Mouse (Mus musculus) kidney, adult 2 months (tissue): ENCODE results near the gene Osbpl2. TPM values are rescaled to one million over a fixed set of nuclear protein-coding genes. Genes with fewer than 3 reads are reported as not detected.

Experiments used
- DNase-seq: peaks from one replicate; pipeline ENCODE4 v3.0.0; 2021
- H3K27ac ChIP-seq: fragments of 200-500 bp; 2 replicates; pipeline ENCODE4 v1.5.1; 2012; ENCODE audit warnings: low read depth, low read length, control low read depth, inconsistent platforms; ENCODE audit not compliant: insufficient read depth
- H3K27me3 ChIP-seq: fragments of 200-500 bp; replicated peaks from 2 replicates; pipeline ENCODE4 v1.6.1; 2012; ENCODE audit warnings: mild to moderate bottlenecking, moderate library complexity, low read length, inconsistent platforms; ENCODE audit not compliant: control insufficient read depth, insufficient read depth
- H3K36me3 ChIP-seq: fragments of 200-500 bp; 2 replicates; pipeline ENCODE4 v1.6.1; 2012; ENCODE audit warnings: mild to moderate bottlenecking, moderate library complexity, low read length, inconsistent platforms; ENCODE audit not compliant: control insufficient read depth, insufficient read depth
- H3K4me1 ChIP-seq: fragments of 200-500 bp; 2 replicates; pipeline ENCODE4 v1.6.1; 2011; ENCODE audit warnings: low read length; ENCODE audit not compliant: control insufficient read depth, insufficient read depth
- H3K4me3 ChIP-seq: fragments of 200-500 bp; 2 replicates; pipeline ENCODE4 v1.5.1; 2011; ENCODE audit warnings: mild to moderate bottlenecking, low read depth, low read length, control low read depth; ENCODE audit not compliant: insufficient read depth
- CTCF ChIP-seq: fragments of 200-500 bp; conservative IDR thresholded peaks from 2 replicates; pipeline ENCODE4 v1.5.1; 2011; ENCODE audit warnings: low read depth, mild to moderate bottlenecking, control low read depth, low read length, moderate library complexity, mixed read lengths; ENCODE audit not compliant: insufficient read depth, insufficient read length
- POLR2A ChIP-seq: fragments of 200-500 bp; IDR thresholded peaks from one replicate; pipeline ENCODE4 v1.6.1; 2011; ENCODE audit warnings: low read depth, low read length, control low read depth
- WGBS: fragments of 180-500 bp; shearing (Covaris S2); methylation state at CpG from one replicate; pipeline ENCODE4 v1.1.7; 2018; 5-methylcytosine and 5-hydroxymethylcytosine counted together
- polyA plus RNA-seq: library from polyadenylated mRNA; depleted of rRNA; stranded (reverse); fragments of >200 nt; gene quantifications from 2 replicates; pipeline ENCODE4 v1.2.3, GENCODE M21; 2012

Osbpl2 gene
- polyA plus RNA-seq, 1 experiment = 30.3 TPM

DNA sequence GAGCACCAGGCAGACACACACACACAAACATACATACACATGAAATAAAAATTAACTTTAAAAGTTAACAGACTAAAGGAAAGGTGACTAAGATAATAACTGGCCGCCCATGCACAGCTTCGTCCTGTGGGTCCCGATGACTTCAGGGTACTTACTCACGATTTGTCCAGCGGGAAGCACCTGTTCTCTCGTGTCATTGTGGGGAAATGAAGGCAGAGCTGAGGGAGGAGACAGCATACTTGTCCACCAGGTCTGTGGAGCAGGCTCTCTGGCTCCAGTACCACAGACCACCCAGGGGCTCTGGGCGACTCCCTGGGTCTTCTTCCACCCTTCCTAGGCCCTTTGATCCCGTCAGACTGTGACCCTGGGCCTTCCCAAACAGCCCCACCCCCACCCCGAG is 82.2 kb downstream of the Osbpl2 start:
- no peak for TF ChIP-seq CTCF
- no peak for TF ChIP-seq POLR2A
- Histone ChIP-seq H3K4me1 (no peaks in the 10 kb centered on the region), H3K27ac (no peak overlapping the region), H3K27me3 (no peaks in the 10 kb centered on the region), H3K4me3 (no peak overlapping the region), H3K36me3 (no peaks in the 10 kb centered on the region)
- WGBS = 66% methylated on average over 9 of the region's 9 CpGs
- DNase-seq = no peak

DNA sequence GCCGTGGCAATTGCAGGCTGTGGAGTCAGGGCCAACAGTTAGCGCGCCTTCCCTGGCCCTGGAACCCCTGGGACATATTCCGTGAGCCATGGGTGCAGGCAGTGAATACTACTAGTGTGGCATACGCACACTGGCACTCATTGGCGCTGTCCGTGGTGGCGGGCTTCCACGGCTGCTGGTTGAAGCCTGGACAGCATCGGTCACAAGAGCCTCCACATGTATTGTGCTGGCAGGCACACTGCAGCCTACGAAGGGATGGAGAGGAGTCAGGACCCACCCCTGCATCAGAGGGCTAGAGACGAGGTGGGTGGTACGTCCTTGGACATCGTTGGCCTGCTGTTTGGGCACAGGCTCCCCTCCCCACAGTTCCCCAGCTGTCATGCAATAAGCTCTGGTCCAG is 83.2 kb downstream of the Osbpl2 start:
- no peak overlapping the region for H3K27ac ChIP-seq
- no peak for TF ChIP-seq POLR2A
- TF ChIP-seq CTCF = no peak
- no peak overlapping the region for H3K4me3 ChIP-seq
- no peak for DNase-seq
- no peaks in the 10 kb centered on the region for H3K36me3 ChIP-seq
- 92% methylated on average over 14 of the region's 14 CpGs for WGBS
- no peaks in the 10 kb centered on the region for H3K4me1 ChIP-seq
- H3K27me3 ChIP-seq = no peaks in the 10 kb centered on the region

DNA sequence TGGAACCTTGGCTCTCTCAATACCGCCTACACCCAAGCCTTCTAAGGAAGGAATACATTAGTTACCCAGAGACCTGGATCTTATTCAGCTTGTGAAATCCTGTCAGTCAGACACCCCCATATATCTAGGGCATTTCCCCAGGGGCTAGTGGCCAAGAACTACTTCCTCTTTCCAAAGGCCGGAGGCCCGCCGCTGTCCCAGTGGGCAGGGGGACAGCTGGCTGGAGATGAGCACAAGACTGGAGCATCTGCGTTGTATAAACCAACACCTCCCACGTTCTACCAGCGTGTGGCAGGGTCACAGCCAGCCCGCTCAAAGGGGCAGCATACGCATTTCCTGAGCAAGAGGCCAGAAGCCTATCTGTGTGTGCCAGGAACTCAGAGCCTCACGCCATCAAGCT is 83.7 kb downstream of the Osbpl2 start:
- Histone ChIP-seq H3K36me3 (no peaks in the 10 kb centered on the region), H3K27ac (no peak overlapping the region)

DNA sequence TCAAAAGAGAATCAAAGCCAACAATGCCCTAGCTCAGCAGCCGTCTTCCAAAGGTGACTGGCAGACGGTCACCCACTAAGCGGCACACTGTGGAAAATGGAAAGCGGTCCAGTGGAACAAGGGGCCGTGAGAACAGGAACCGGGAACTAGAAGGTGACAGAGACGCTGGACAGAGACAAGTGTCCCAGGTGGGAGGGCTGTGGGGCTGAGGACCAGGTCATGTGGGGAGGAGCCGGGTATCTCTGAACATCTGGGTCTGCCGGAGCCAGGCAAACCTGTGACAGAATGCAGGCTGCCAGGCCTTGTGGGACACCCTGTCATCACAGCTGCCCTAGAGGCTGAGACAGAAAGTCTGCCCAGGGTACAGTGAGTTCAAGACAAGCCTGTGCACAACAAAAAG is 85.4 kb downstream of the Osbpl2 start:
- Histone ChIP-seq H3K4me1 (peaks cover 4% of the 10 kb centered on the region; the same call in 1 of the 2 replicates), H3K36me3 (no peaks in the 10 kb centered on the region), H3K4me3 (no peak overlapping the region), H3K27ac (no peak overlapping the region), H3K27me3 (no peaks in the 10 kb centered on the region)
- no peak for TF ChIP-seq POLR2A
- TF ChIP-seq CTCF = no peak
- no peak for DNase-seq
- 77% methylated on average over 9 of the region's 9 CpGs for WGBS

More for the DNA sequence above, 83.7 kb downstream of the Osbpl2 start:
- TF ChIP-seq POLR2A (no peak), CTCF (no peak)
- H3K27me3 ChIP-seq = no peaks in the 10 kb centered on the region
- DNase-seq = no peak
- no peaks in the 10 kb centered on the region for H3K4me1 ChIP-seq
- H3K4me3 ChIP-seq = no peak overlapping the region
- WGBS = 68% methylated on average over 10 of the region's 10 CpGs

DNA sequence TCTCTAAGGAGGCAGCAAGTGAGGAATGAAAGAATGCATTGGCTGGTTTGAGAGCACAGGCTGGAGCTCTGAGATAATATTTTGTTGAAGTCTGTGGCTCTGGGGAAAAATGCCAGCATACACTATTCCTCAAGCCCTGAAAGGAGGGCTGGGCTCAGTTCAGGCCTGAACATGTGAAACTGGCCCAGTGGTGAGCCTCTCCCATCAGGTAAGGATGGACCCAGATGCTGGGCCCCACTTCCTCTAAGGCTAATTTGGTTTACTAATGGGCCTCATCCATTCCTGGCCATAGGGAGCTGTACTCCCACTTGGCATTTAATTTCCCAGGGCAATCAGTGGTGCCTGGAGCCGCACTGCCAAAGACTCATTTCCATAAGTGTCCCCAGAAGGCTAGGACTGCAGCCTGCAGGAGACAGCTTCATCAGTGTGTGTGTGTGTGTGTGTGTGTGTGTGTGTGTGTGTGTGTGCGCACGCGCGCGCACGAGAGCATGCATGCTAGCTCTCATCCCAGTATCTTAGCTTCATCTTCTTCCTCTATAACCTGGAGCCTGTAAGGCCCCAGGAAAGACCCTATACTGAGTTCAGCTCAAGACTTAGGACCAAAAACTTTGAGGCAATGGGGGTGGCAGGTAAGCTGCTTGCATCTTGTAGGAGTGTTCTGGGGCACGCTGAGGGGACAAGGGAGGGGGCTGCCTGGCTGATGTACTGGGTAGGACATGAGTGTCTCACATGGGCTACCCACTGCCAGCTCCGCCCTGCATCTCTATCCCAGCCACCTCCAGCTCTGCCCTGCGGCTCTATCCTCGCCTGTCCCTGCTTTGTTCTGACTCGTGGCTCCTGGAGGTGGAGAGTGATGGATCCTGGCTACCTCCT is 86.2 kb downstream of the Osbpl2 start:
- Histone ChIP-seq H3K27me3 (no peaks in the 10 kb centered on the region), H3K36me3 (no peaks in the 10 kb centered on the region), H3K4me3 (no peak overlapping the region), H3K4me1 (peaks cover 4% of the 10 kb centered on the region; the same call in 1 of the 2 replicates), H3K27ac (no peak overlapping the region)
- 88% methylated on average over 12 of the region's 12 CpGs for WGBS
- TF ChIP-seq CTCF (no peak), POLR2A (no peak)
- DNase-seq = no peak

DNA sequence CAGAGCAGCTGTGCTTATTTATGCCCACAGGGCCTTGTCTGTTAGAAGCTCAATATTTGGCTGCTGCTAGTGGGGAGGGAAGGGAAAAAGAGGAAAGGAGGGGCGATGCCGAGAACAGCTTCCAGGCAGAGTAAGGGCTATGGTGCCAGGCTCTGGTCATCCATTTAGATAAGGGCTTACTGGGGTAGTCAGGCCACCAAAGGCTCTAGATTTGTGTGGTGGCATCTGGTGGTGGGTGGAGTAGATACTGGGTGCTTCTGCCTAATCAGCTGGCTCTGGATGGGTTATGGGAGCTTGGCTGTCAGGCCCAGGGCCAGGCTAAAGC is 86.8 kb downstream of the Osbpl2 start:
- no peak for DNase-seq
- no peaks in the 10 kb centered on the region for H3K36me3 ChIP-seq
- peaks cover 4% of the 10 kb centered on the region; the same call in 1 of the 2 replicates for H3K4me1 ChIP-seq
- H3K27me3 ChIP-seq = no peaks in the 10 kb centered on the region
- H3K27ac ChIP-seq = no peak overlapping the region
- 97% methylated on average over 2 of the region's 2 CpGs for WGBS
- TF ChIP-seq CTCF (no peak), POLR2A (no peak)
- H3K4me3 ChIP-seq = no peak overlapping the region

DNA sequence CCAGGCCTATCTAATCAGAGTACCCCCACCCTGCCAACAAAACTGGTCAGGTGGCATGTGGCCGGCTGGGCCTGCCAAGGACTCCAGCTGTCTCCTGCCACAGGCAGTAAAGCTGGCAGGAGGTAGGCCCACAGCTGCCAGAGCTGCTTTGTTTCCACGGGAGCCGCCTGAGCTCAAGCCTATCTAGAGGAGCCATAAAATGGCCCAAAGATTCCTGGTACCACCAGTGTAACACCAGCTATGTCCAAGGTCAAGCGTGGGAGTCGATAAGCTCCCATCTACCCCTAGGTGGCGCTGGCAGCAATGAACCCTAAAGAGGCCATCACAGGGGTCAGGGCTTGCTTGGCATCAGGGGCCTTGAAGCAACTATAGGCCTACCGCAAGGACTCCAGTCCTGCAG is 88.7 kb downstream of the Osbpl2 start:
- H3K4me1 ChIP-seq = peaks cover 4% of the 10 kb centered on the region; the same call in 1 of the 2 replicates
- no peak overlapping the region for H3K4me3 ChIP-seq
- WGBS = 38% methylated on average over 7 of the region's 7 CpGs
- H3K27ac ChIP-seq = peak overlapping the region; percentile 49
- peak; percentile 77 for DNase-seq
- TF ChIP-seq POLR2A = no peak
- peak; percentile 77 for TF ChIP-seq CTCF
- no peaks in the 10 kb centered on the region for H3K36me3 ChIP-seq
- no peaks in the 10 kb centered on the region for H3K27me3 ChIP-seq
